Mouse (Mus musculus) midbrain, embryonic 15.5 days (tissue): ENCODE data around the gene Arl6ip4. TPM values are rescaled to one million over a fixed set of nuclear protein-coding genes. Genes with fewer than 3 reads are reported as not detected.
A peak's percentile ranks its signal among the peaks of the same experiment; 100 is the strongest.

Source experiments
- ATAC-seq: fragments of 200-750 bp; cut with Nextera tagmentation; replicated peaks from 2 replicates; pipeline ENCODE4 v1.8.0; 2017; ENCODE audit warnings: moderate TSS enrichment
- H3K27ac ChIP-seq: fragments of 300-500 bp; sonication (generic); 2 replicates; pipeline ENCODE4 v1.5.1; 2015; ENCODE audit warnings: mild to moderate bottlenecking, inconsistent platforms
- H3K27me3 ChIP-seq: fragments of 300-500 bp; sonication (generic); replicated peaks from 2 replicates; pipeline ENCODE4 v1.6.1; 2015; ENCODE audit warnings: inconsistent platforms
- H3K36me3 ChIP-seq: fragments of 300-500 bp; sonication (generic); replicated peaks from 2 replicates; pipeline ENCODE4 v1.6.1; 2015; ENCODE audit warnings: inconsistent platforms
- H3K4me1 ChIP-seq: fragments of 300-500 bp; sonication (generic); 2 replicates; pipeline ENCODE4 v1.6.1; 2015; ENCODE audit warnings: inconsistent platforms
- H3K4me2 ChIP-seq: fragments of 300-500 bp; sonication (generic); 2 replicates; pipeline ENCODE4 v1.6.1; 2015; ENCODE audit warnings: inconsistent platforms, mild to moderate bottlenecking, moderate library complexity
- H3K4me3 ChIP-seq: fragments of 300-500 bp; sonication (generic); 2 replicates; pipeline ENCODE4 v1.5.1; 2015; ENCODE audit warnings: mild to moderate bottlenecking, inconsistent platforms
- H3K9ac ChIP-seq: fragments of 300-500 bp; sonication (generic); 2 replicates; pipeline ENCODE4 v1.6.1; 2015; ENCODE audit warnings: mild to moderate bottlenecking, inconsistent platforms
- H3K9me3 ChIP-seq: fragments of 300-500 bp; sonication (generic); 2 replicates; pipeline ENCODE4 v1.6.1; 2016; ENCODE audit warnings: inconsistent platforms
- WGBS: fragments of 180-500 bp; shearing (Covaris S2); methylation state at CpG from one replicate; pipeline ENCODE4 v1.1.7; 2015; ENCODE audit warnings: mixed read lengths; 5-methylcytosine and 5-hydroxymethylcytosine counted together
- polyA plus RNA-seq: library from polyadenylated mRNA; unstranded; fragments of >200 nt; fragmentation: Nextera tagmentation; extraction: Ambion mirVana; gene quantifications from 2 replicates; pipeline ENCODE4 v1.2.1, GENCODE M21; 2015

Arl6ip4 gene
- polyA plus RNA-seq, 1 experiment from 2014 or later = 79.6 TPM

DNA sequence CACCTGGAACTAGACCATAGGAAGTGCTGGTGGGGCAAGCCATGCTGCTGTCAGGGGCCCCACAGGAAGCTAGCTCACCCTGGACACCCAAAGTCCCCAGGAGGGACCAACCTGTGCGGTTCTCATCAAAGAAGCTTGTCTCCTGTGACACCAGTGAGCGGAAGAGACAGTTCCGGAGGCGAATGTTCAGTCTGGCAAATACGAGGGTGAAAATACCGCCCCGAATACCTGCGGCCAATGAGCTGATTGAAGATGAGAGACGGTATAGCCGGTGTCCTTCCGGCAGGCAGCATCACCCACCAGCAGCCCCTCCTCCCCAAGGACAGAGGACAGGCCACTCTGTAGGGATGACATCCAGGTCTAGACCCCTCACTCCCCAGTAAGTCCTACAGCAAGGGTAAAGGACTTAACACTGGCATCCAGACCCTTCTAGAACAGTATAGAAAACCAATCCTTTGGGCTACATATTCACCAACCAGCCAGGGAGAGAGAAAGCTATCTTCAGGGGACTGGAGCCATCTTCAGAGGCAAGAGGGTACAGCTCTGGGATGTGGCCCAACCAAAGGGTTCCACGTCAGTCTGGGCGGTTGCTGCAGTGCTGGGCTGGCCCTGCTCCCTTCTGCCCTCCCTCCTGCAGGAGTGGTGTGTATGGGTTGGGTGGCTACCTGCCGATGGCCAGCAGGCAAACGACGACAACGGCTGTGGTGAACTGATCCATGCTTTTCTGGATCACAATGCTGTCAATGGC is 32.8 kb upstream of the Arl6ip4 start:
- WGBS = 90% methylated on average over 17 of the region's 17 CpGs
- H3K4me1 ChIP-seq = 0 out of 2 replicates have a peak, but pooled peaks cover 5% of the 10 kb centered on the region
- H3K27ac ChIP-seq = no peak overlapping the region
- no peak overlapping the region for H3K9ac ChIP-seq
- no peak overlapping the region for H3K4me3 ChIP-seq
- ATAC-seq = no peak
- no peaks in the 10 kb centered on the region for H3K27me3 ChIP-seq
- H3K4me2 ChIP-seq = no peak overlapping the region
- no peaks in the 10 kb centered on the region for H3K9me3 ChIP-seq
- H3K36me3 ChIP-seq = no peaks in the 10 kb centered on the region

DNA sequence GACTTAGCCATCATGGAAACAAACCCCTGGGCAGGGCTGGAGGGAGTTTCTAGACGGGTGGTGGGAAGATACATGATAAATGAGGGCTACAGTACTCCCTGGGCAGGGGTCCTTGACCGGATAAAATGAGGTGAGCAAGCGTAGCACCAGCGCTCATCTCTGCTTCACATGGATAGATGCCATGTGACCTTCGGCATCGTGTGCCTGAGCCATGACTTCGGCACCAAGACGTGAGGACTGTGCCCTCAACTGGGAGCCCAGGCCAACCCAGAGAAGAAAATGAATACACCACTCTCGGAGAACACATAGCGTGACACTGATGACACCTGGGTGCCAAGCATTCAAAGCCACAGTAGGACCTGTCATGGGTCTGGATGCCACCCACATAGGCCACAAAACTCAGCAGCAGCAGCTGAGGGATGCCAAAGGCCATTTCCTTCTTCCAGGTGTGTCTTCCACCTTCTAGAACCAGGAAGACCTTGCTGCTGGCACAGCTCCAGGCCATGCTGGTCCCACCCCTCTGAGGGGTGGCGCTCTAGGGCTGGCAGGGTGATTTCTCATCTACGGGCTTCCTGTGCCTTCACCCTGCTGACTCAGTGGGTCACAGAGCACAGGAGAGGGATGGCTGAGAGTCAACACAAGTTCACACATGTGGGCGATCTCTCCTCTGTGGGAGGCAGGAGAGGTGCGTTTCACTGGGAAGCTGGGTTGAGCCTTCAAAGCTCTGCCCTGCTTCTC is 31.9 kb upstream of the Arl6ip4 start:
- no peaks in the 10 kb centered on the region for H3K27me3 ChIP-seq
- no peaks in the 10 kb centered on the region for H3K36me3 ChIP-seq
- H3K9me3 ChIP-seq = no peaks in the 10 kb centered on the region
- 87% methylated on average over 14 of the region's 14 CpGs for WGBS
- ATAC-seq = no peak
- no peak overlapping the region for H3K27ac ChIP-seq
- no peak overlapping the region for H3K4me3 ChIP-seq
- H3K4me1 ChIP-seq = no peaks in the 10 kb centered on the region
- no peak overlapping the region for H3K4me2 ChIP-seq
- H3K9ac ChIP-seq = no peak overlapping the region

DNA sequence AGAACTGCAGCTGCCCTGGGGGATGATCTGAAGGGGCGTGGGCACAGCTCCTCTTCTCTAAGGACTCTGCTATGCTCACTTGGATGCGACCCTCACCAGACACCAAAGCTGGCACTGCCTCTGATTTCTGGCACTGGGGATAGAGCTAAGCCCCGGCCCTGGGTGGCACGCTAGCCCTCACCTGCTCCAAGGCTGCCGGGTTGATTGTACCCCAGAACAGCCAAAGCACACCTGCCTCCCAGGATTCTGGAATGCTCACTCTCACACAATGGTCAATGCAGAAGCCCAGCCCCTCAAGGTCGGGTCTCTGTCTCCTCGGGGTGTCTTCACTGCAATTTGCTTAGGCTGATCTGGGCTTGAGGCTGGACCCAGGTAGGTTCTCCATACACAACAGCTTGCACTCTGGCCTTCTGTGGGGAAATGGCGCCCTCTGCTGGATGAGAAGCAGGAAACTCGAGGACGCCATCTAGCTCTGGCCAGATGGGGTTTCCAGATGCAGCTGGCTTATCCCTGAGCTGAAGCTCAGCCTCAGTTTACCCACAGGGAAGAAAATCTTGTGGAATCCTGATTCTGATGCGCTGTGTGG is 31.2 kb upstream of the Arl6ip4 start:
- no peak; the same call in 1 of the 2 replicates for ATAC-seq
- Histone ChIP-seq H3K4me1 (no peaks in the 10 kb centered on the region), H3K9ac (no peak overlapping the region), H3K36me3 (no peaks in the 10 kb centered on the region), H3K9me3 (no peaks in the 10 kb centered on the region), H3K27me3 (no peaks in the 10 kb centered on the region), H3K4me3 (no peak overlapping the region), H3K27ac (no peak overlapping the region), H3K4me2 (no peak overlapping the region)
- WGBS = 37% methylated on average over 11 of the region's 11 CpGs

DNA sequence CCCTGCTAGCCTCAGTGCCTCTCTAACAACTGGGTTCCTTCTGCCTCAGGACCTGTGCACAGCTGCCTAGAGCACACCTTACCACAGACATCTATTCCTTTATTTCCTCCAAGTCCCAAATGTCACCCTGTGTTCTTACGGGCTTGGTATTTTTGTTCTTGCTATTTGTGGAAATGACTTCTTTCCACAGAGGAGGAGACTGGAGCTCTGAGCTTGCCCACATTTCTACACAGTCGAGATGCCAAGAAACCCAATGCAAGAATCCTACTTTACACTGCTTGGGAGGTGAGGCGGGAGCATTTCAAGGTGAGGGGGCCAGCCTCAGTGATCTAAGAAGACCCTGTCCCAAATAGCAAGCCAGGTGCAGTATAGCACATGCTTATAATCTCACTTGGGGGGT is 30.4 kb upstream of the Arl6ip4 start:
- H3K27me3 ChIP-seq = no peaks in the 10 kb centered on the region
- 73% methylated on average over 3 of the region's 3 CpGs for WGBS
- no peak overlapping the region for H3K4me2 ChIP-seq
- H3K36me3 ChIP-seq = no peaks in the 10 kb centered on the region
- H3K4me1 ChIP-seq = no peaks in the 10 kb centered on the region
- H3K4me3 ChIP-seq = no peak overlapping the region
- no peak for ATAC-seq
- no peak overlapping the region for H3K27ac ChIP-seq
- H3K9me3 ChIP-seq = no peaks in the 10 kb centered on the region
- no peak overlapping the region for H3K9ac ChIP-seq

DNA sequence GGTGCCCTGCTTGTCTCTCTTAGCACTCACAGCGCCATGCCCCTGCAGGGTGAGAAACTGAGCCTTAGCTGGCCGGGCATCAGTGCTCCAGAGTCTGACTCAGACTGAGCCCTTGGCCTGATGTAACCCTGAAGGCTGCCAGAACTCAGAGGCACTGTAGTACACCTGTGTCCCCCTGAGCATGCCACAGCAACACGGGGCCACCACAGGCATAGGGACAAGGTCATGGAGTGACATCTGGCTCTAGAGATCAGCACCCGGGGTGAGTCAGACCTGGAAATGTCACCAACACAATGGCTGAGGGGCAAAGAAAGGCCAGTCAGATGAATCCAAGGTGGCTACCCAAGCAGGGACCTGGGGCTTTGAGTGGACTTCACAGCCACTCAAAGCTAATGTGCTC is 29.0 kb upstream of the Arl6ip4 start:
- Histone ChIP-seq H3K4me2 (no peak overlapping the region), H3K9ac (no peak overlapping the region), H3K27me3 (no peaks in the 10 kb centered on the region), H3K9me3 (no peaks in the 10 kb centered on the region), H3K4me3 (no peak overlapping the region), H3K4me1 (no peaks in the 10 kb centered on the region), H3K36me3 (no peaks in the 10 kb centered on the region), H3K27ac (no peak overlapping the region)
- no peak for ATAC-seq
- 81% methylated on average over 4 of the region's 4 CpGs for WGBS

DNA sequence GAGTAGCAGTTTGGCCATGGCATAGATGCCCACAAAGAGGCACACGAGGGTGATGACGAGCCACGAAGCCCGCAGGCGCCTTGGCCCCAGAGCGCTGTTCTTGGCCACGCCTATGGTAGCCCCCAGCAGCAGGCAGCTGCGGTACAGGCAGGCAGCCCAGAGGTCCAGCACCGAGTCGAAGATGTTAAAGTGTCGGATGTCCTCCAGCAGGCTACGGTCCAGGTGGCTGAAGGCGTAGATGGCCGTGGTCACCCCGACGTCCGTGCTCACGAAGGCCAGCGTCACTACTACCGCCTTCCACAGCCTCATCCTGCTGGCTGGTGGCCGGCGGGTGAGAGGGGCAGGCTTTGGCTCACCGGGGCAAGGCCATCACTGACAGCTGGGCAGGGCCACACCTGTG is 26.0 kb upstream of the Arl6ip4 start:
- ATAC-seq = no peak
- H3K4me2 ChIP-seq = no peak overlapping the region
- peaks cover 4% of the 10 kb centered on the region for H3K4me1 ChIP-seq
- no peak overlapping the region for H3K27ac ChIP-seq
- no peak overlapping the region for H3K4me3 ChIP-seq
- no peaks in the 10 kb centered on the region for H3K27me3 ChIP-seq
- no peak overlapping the region for H3K9ac ChIP-seq
- no peaks in the 10 kb centered on the region for H3K9me3 ChIP-seq
- H3K36me3 ChIP-seq = no peaks in the 10 kb centered on the region
- whole genome bisulfite sequencing = 87% methylated on average over 23 of the region's 23 CpGs

DNA sequence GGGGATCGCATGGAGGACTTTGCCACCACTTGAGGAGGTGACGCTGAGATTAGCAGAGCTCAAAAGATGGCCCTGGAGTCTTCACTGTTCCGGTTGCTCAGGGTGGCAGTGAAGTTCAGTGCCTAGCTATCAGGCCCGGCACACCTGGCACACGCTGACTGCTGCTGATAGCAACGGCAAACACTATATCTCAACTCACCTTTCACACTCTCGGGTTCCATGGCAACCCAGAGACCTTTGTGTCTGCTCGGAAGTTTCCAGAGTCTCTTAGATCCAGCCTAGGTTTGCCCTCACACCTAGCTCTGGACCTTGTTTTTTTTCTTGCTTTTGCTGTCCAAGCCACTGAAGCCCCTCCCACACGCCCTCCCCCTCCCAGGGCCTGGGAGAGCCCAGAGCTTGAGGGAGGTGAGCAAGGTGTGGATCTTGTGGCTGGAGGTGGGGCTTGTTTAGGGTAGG is 23.9 kb upstream of the Arl6ip4 start:
- WGBS = 67% methylated on average over 9 of the region's 9 CpGs
- H3K27me3 ChIP-seq = no peaks in the 10 kb centered on the region
- H3K4me3 ChIP-seq = no peak overlapping the region
- no peak overlapping the region for H3K9ac ChIP-seq
- no peak for ATAC-seq
- no peak overlapping the region for H3K4me2 ChIP-seq
- peaks cover 13% of the 10 kb centered on the region for H3K4me1 ChIP-seq
- no peaks in the 10 kb centered on the region for H3K36me3 ChIP-seq
- H3K9me3 ChIP-seq = no peaks in the 10 kb centered on the region
- H3K27ac ChIP-seq = no peak overlapping the region

DNA sequence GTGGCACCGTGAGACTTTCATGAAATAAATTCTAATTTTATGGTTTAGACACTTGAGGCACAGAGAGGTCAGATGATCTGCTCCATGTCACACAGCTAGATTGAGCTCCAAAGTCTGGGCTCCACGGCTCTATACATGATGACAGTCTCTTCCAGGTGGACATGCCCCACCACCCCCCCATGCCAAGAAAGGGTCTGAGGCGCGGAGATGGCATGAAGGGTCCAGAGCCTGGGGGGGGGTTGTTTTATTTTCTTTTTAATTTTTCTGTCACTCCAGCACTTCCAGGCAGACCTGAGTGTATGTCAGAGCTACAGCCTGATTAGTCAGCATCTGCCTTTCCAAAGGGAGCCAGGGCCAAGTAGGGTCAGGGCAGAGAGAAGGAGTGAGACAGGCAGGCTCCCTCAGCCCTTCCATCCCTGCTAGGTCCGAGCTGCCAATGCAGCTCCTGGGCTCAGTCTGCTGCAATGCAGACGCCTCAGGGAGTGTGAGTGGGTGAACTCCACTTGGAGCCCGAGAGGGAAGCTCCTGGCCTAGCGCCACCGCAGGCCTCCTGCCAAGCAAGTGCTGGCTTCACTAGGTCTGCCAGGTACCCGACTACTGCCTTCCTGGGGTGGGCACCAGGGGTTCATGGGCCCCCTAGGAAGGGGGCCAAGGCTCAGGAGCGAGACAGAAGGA is 22.6 kb upstream of the Arl6ip4 start:
- no peak overlapping the region for H3K27ac ChIP-seq
- no peak for ATAC-seq
- peaks cover 13% of the 10 kb centered on the region for H3K4me1 ChIP-seq
- no peaks in the 10 kb centered on the region for H3K36me3 ChIP-seq
- H3K4me3 ChIP-seq = no peak overlapping the region
- H3K27me3 ChIP-seq = no peaks in the 10 kb centered on the region
- no peak overlapping the region for H3K9ac ChIP-seq
- no peak overlapping the region for H3K4me2 ChIP-seq
- 71% methylated on average over 11 of the region's 11 CpGs for WGBS
- no peaks in the 10 kb centered on the region for H3K9me3 ChIP-seq

DNA sequence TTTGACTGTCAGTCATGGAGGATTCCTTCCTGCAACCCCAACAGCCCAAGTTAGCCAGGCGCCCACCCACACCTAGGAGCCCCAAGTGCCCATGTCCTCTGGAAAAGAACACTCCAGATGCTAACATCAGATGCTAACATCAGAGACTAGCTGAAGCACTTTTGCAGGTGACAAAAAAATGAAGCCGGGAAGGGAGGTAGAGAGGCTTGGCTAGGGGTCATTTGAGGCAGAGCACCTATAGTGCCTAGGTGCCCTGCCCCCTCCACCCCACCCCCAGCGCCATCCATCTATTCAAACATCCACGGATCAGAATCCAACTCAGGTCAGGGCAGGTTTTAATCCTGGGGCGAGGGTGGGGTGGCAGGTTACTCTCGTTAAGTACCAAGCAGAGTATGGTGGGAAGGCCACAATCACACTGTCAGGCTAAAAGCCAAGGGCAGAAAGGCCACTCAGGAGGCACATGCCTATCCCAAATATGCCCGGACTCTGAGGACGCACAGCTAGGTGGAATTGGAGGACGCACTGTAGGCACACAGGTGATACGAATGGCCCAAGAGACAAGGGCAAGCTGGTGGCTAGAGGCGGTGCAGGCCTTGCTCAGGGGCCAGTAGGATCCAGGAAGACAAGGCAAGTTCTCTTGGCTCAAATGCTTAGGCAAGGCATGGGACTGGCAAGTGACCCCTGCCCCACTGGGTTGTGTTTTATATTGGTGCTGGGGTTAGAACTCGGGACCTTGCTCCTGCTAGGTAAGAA is 21.9 kb upstream of the Arl6ip4 start:
- no peaks in the 10 kb centered on the region for H3K27me3 ChIP-seq
- H3K4me1 ChIP-seq = peaks cover 13% of the 10 kb centered on the region
- 82% methylated on average over 12 of the region's 12 CpGs for WGBS
- no peak overlapping the region for H3K27ac ChIP-seq
- ATAC-seq = no peak
- H3K4me2 ChIP-seq = peak overlapping the region; percentile 59; the same call in 1 of the 2 replicates
- no peak overlapping the region for H3K9ac ChIP-seq
- no peaks in the 10 kb centered on the region for H3K9me3 ChIP-seq
- H3K36me3 ChIP-seq = no peaks in the 10 kb centered on the region
- H3K4me3 ChIP-seq = no peak overlapping the region

DNA sequence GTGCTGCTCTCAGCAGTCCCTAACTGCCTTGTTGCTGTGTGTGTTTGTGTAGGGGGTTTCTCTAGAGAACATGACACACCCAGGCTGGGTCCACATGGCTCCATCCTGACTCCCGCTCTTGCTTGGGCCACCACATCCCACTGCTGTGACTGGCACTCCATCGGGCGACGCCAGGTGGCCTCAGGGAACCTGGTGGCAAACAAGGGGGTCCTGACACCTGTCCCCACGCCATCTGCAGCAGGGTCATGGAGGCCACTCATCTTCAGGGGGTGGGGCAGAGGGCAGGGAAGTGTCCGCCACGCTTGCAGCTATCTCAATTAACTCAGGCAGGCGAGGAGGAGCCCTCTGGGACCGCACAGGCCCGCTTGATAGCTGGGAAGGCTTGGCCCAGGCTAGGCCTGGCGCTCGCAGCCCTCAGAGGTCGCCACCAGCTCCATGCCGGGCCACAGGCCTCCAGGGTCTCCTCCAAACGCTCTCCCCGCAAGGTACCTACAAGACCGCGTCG is 20.8 kb upstream of the Arl6ip4 start:
- H3K27me3 ChIP-seq = no peaks in the 10 kb centered on the region
- ATAC-seq = peak; percentile 72
- H3K9me3 ChIP-seq = no peaks in the 10 kb centered on the region
- WGBS = 8% methylated on average over 19 of the region's 19 CpGs
- H3K9ac ChIP-seq = peak overlapping the region; percentile 52
- peak overlapping the region; percentile 54 for H3K4me3 ChIP-seq
- no peak overlapping the region for H3K27ac ChIP-seq
- H3K4me1 ChIP-seq = peaks cover 13% of the 10 kb centered on the region
- H3K36me3 ChIP-seq = no peaks in the 10 kb centered on the region
- H3K4me2 ChIP-seq = peak overlapping the region; percentile 59

DNA sequence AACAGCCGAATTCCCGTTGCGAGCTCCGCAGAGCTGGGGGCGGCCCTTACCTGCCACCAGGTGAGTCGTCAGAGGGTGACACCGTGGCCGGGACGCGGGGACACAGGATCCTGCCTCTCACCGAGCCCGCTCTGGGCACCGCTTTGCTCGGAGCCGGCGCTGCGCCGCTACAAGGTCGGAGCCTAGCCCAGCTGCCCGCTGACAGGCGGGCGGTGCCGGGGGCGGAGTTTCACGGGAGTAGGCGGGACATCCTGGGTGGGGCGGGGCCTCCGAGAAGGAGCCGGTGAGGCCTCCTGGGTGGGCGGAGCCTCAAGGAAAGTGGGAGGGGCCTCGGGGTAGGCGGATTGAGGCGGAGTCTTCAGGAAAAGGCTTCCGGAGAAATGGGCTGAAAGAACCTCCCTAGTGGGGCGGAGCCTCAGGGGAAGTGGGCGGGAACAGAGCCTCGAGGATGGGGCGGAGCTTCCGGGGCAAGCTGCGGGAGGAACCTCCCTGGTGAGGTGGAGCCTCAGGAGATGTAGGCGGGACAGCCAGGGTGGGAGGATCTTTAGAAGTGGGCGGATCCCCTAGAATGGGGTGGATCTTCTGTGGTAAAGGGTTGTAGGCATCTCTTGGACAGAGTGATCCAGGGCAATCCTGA is 20.2 kb upstream of the Arl6ip4 start, which contains the start of gene Abcb9:
TSS of gene Abcb9 (minus strand) at position 203 of the 637 bp plus-strand sequence.
- no peaks in the 10 kb centered on the region for H3K9me3 ChIP-seq
- no peaks in the 10 kb centered on the region for H3K36me3 ChIP-seq
- peaks cover 13% of the 10 kb centered on the region for H3K4me1 ChIP-seq
- H3K4me2 ChIP-seq = peak within 1 kb of the TSS; percentile 59
- 2% methylated on average over 42 of the region's 42 CpGs for WGBS
- H3K27ac ChIP-seq = no peak within 1 kb of the TSS
- ATAC-seq = peak; percentile 87
- no peaks in the 10 kb centered on the region for H3K27me3 ChIP-seq
- peak within 1 kb of the TSS; percentile 52 for H3K9ac ChIP-seq
- H3K4me3 ChIP-seq = peak within 1 kb of the TSS; percentile 54
